Mouse (Mus musculus) heart, postnatal 0 days (tissue): ENCODE results near the gene Lrrc74a. TPM values are rescaled to one million over a fixed set of nuclear protein-coding genes. Genes with fewer than 3 reads are reported as not detected.

Experiments used
- ATAC-seq: fragments of 200-750 bp; cut with Nextera tagmentation; 2 replicates; pipeline ENCODE4 v1.8.0; 2017; ENCODE audit warnings: low read depth, moderate number of reproducible peaks, moderate library complexity; ENCODE audit not compliant: insufficient read depth
- DNase-seq: peaks from one replicate; pipeline ENCODE4 v3.0.0-alpha.2; 2016; ENCODE audit warnings: low spot score
- H3K27ac ChIP-seq: fragments of 300-500 bp; sonication (generic); 2 replicates; pipeline ENCODE4 v1.5.1; 2014; ENCODE audit warnings: low read depth, mild to moderate bottlenecking
- H3K27me3 ChIP-seq: fragments of 300-500 bp; sonication (generic); 2 replicates; pipeline ENCODE4 v1.6.1; 2014; ENCODE audit warnings: low read length, mixed read lengths; ENCODE audit not compliant: control insufficient read depth, insufficient read depth
- H3K36me3 ChIP-seq: fragments of 300-500 bp; sonication (generic); replicated peaks from 2 replicates; pipeline ENCODE4 v1.6.1; 2014; ENCODE audit warnings: low read length, mixed read lengths; ENCODE audit not compliant: control insufficient read depth, insufficient read depth
- H3K4me1 ChIP-seq: fragments of 300-500 bp; sonication (generic); 2 replicates; pipeline ENCODE4 v1.6.1; 2014; ENCODE audit warnings: antibody characterized with exemption; ENCODE audit not compliant: control insufficient read depth, insufficient read depth
- H3K4me2 ChIP-seq: fragments of 300-500 bp; sonication (generic); 2 replicates; pipeline ENCODE4 v1.6.1; 2014; ENCODE audit warnings: low read depth, mild to moderate bottlenecking, low read length, moderate library complexity
- H3K4me3 ChIP-seq: fragments of 300-500 bp; sonication (generic); 2 replicates; pipeline ENCODE4 v1.5.1; 2014; ENCODE audit warnings: low read depth, low read length
- H3K9ac ChIP-seq: fragments of 300-500 bp; sonication (generic); replicated peaks from 2 replicates; pipeline ENCODE4 v1.6.1; 2014; ENCODE audit warnings: low read depth, low read length, mixed read lengths
- H3K9me3 ChIP-seq: fragments of 300-500 bp; sonication (generic); replicated peaks from 2 replicates; pipeline ENCODE4 v1.6.1; 2016; ENCODE audit warnings: low read length; ENCODE audit not compliant: control insufficient read depth
- CTCF ChIP-seq: IDR thresholded peaks from 2 replicates; pipeline ENCODE4 v1.5.1; 2016; ENCODE audit warnings: antibody characterized with exemption, control low read depth, low read depth
- EP300 ChIP-seq: IDR thresholded peaks from 2 replicates; pipeline ENCODE4 v1.6.1; 2016; ENCODE audit warnings: antibody characterized with exemption, low read depth
- WGBS: fragments of 180-500 bp; shearing (Covaris S2); extraction: QIAGEN DNeasy Blood & Tissue Kit; methylation state at CpG from one replicate; pipeline ENCODE4 v1.1.7; 2014; 5-methylcytosine and 5-hydroxymethylcytosine counted together
- polyA plus RNA-seq: library from polyadenylated mRNA; unstranded; fragments of >200 nt; fragmentation: Nextera tagmentation; extraction: Ambion mirVana; gene quantifications from 2 replicates; pipeline ENCODE4 v1.2.1, GENCODE M21; 2015
- total RNA-seq: library from RNA; depleted of rRNA; stranded (reverse); fragments of >200 nt; gene quantifications from 2 replicates; pipeline ENCODE4 v1.2.3, GENCODE M21; 2014; ENCODE audit warnings: low replicate concordance

Gene Lrrc74a
- total and polyA plus RNA-seq, 2 experiments from 2014 or later, result not detected

- no peaks in the 10 kb centered on the region for H3K27me3 ChIP-seq
- H3K27ac ChIP-seq, result peak overlapping the region; percentile 87
- no peak overlapping the region for H3K4me3 ChIP-seq
- ATAC-seq (no peak), DNase-seq (no peak)
- H3K36me3 ChIP-seq, result peaks cover 5% of the 10 kb centered on the region; the same call in 1 of the 2 replicates
- peaks cover 21% of the 10 kb centered on the region for H3K4me1 ChIP-seq
- TF ChIP-seq EP300 (no peak), CTCF (no peak)
- H3K9ac ChIP-seq, result no peak overlapping the region
- WGBS, result 95% methylated on average over 27 of the region's 27 CpGs
- H3K9me3 ChIP-seq, result no peaks in the 10 kb centered on the region
- no peak overlapping the region for H3K4me2 ChIP-seq
Observed at GRCm38 (mm10) chr12:86688917-86689316, 45.3 kb upstream of the Lrrc74a start.

- ATAC-seq (no peak), DNase-seq (peak; percentile 36)
- H3K4me1 ChIP-seq, result peaks cover 21% of the 10 kb centered on the region
- H3K4me2 ChIP-seq, result no peak overlapping the region
- peaks cover 5% of the 10 kb centered on the region; the same call in 1 of the 2 replicates for H3K36me3 ChIP-seq
- peak overlapping the region; percentile 77 for H3K27ac ChIP-seq
- WGBS, result 58% methylated on average over 12 of the region's 12 CpGs
- H3K27me3 ChIP-seq, result no peaks in the 10 kb centered on the region
- H3K9me3 ChIP-seq, result no peaks in the 10 kb centered on the region
- TF ChIP-seq EP300, result no peak
- no peak for TF ChIP-seq CTCF
- no peak overlapping the region for H3K4me3 ChIP-seq
- H3K9ac ChIP-seq, result no peak overlapping the region
Observed at GRCm38 (mm10) chr12:86690700-86691485, 43.3 kb upstream of the Lrrc74a start.

DNA sequence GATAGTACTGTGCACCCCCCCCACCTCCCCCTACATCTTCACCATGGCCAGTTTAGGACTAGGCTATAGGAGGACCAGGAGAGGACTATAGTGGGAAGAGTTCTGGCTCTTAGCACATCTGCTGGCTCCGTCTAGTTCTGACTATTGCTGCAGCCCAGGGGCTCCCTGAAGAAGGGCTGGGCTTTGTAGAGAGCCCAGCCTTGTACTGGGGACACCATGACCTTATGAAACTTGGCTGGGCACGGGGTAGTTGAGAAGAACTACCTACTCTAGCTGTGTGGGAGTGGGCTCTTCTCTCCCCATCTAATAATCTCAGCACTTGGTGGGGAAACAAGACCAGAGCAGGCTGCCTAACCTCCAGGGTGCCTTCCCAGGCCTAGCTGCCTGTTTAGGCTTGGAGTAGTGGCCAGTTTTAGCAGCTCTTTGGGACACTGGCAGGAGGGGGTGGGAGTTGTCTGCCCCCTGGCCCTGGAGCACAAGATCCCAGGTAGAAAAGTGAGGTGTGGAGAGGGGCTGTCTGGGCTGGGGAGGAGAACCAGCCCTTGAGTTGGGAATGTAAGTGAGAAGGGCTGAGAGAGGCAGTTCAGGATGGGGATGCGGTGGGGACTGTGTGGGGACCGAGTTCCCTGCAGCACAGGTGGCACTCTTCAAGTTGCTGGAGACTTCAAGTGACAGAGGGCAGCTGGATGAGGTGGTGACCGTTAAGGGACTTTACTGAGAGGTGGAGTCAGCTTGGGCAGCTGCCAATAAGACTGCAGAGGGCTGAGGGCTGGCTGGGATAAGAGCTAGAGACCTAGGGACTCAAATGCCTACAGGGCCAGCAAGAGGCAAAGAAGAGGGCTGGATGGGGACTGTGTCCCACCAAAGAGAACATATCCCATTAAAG is 41.5 kb upstream of the Lrrc74a start:
- WGBS, result 41% methylated on average over 5 of the region's 5 CpGs
- ATAC-seq (0 out of 2 replicates have a peak, but pooled peaks have one; percentile 10), DNase-seq (no peak)
- no peak overlapping the region for H3K9ac ChIP-seq
- H3K4me2 ChIP-seq, result no peak overlapping the region
- no peak overlapping the region for H3K4me3 ChIP-seq
- H3K4me1 ChIP-seq, result peaks cover 12% of the 10 kb centered on the region
- H3K36me3 ChIP-seq, result peaks cover 5% of the 10 kb centered on the region
- TF ChIP-seq CTCF, result no peak
- no peak for TF ChIP-seq EP300
- no peaks in the 10 kb centered on the region for H3K9me3 ChIP-seq
- no peak overlapping the region; the same call in 1 of the 2 replicates for H3K27ac ChIP-seq
- no peaks in the 10 kb centered on the region for H3K27me3 ChIP-seq

- ATAC-seq (no peak), DNase-seq (no peak)
- peaks cover 5% of the 10 kb centered on the region for H3K36me3 ChIP-seq
- no peak overlapping the region for H3K9ac ChIP-seq
- H3K27me3 ChIP-seq, result no peaks in the 10 kb centered on the region
- peaks cover 11% of the 10 kb centered on the region for H3K4me1 ChIP-seq
- no peaks in the 10 kb centered on the region for H3K9me3 ChIP-seq
- TF ChIP-seq CTCF (no peak), EP300 (no peak)
- H3K27ac ChIP-seq, result no peak overlapping the region
- H3K4me2 ChIP-seq, result no peak overlapping the region
- H3K4me3 ChIP-seq, result no peak overlapping the region
Observed at GRCm38 (mm10) chr12:86693389-86693788, 40.8 kb upstream of the Lrrc74a start.

- no peak overlapping the region for H3K4me2 ChIP-seq
- peaks cover 11% of the 10 kb centered on the region for H3K4me1 ChIP-seq
- H3K36me3 ChIP-seq, result peaks cover 5% of the 10 kb centered on the region
- ATAC-seq (0 out of 2 replicates have a peak, but pooled peaks have one; percentile 19), DNase-seq (no peak)
- no peak overlapping the region for H3K9ac ChIP-seq
- H3K27me3 ChIP-seq, result no peaks in the 10 kb centered on the region
- TF ChIP-seq CTCF (no peak), EP300 (no peak)
- H3K27ac ChIP-seq, result no peak overlapping the region
- H3K9me3 ChIP-seq, result no peaks in the 10 kb centered on the region
- H3K4me3 ChIP-seq, result no peak overlapping the region
- 89% methylated on average over 1 of the region's 1 CpGs for WGBS
Observed at GRCm38 (mm10) chr12:86694441-86694840, 39.7 kb upstream of the Lrrc74a start.
